Mouse (Mus musculus): ENCODE measurements around the gene Zfp446.

GRCm38 (mm10) chr7:13024805-13025204, 47.2 kb downstream of the Zfp446 start:
- no peak for TF ChIP-seq CTCF (IDR thresholded peaks at IDR 0.05; ENCODE audit: borderline replicate concordance, control insufficient read depth, extremely low read depth, insufficient read depth, low read length, poor library complexity)
- TF ChIP-seq POLR2A (IDR thresholded peaks at IDR 0.05; ENCODE audit: control insufficient read depth, extremely low read depth, insufficient read depth, low read length, poor library complexity): no peak
